In the genomic region with DNA sequence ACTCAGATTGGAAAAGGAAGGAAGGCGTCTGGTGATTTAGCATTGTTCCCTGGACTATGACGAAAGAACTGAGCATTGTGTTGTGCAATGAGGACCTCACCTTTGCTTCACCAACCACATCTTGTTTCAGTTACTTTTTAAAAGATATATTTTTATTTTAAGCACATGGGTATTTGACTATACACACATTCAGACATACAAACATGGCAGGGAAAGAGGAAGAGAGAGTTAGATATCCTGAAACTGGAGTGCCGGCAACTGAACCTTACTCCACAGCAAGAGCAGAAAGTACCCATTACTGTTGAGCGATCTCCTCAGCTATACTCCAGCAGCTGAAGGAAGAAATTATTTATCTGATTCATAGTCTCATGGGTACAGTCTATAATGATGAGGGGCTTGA, we compare ENCODE assay signal across 27 mouse cellular contexts.
"Had no signal": no experiment of that assay in that cellular context is flagged by ENCODE, and none has a peak within 500 bp of the region (broad histone marks: within the 10 kb centered on the region; RNA-seq: fewer than 3 reads in every experiment).

No protein-coding gene starts in this region.

- DNase-seq: gastrocnemius, adult 2 months; gastrocnemius, postnatal 10 days; gastrocnemius, postnatal 25 days; heart, adult 11 months; heart, adult 2 months; heart, postnatal 14 days; heart, postnatal 36 days; kidney, adult 18-20 months; kidney, adult 8-10 months; kidney, postnatal 10 days; kidney, postnatal 25 days; kidney, postnatal 4 days; liver; liver, embryonic 13.5 days had no signal

- H3K4me2 ChIP-seq: heart, embryonic 11.5 days; heart, embryonic 13.5 days; heart, embryonic 15.5 days; hindbrain, embryonic 13.5 days; hindbrain, embryonic 15.5 days; intestine, embryonic 15.5 days; limb, embryonic 12.5 days; liver, embryonic 11.5 days; liver, embryonic 13.5 days had no signal

- H3K27me3 ChIP-seq: heart, embryonic 13.5 days; heart, embryonic 15.5 days; hindbrain, embryonic 13.5 days; hindbrain, embryonic 15.5 days; intestine, embryonic 15.5 days; limb, embryonic 12.5 days; liver, embryonic 13.5 days had no signal

- H3K27ac ChIP-seq: gastrocnemius, adult 2 months; heart, adult 2 months; heart, embryonic 13.5 days; heart, embryonic 15.5 days; hindbrain, embryonic 13.5 days; hindbrain, embryonic 15.5 days; hindbrain, postnatal 0 days; intestine, embryonic 15.5 days; layer of hippocampus, adult 2 months; left cerebral cortex, adult 2 months; limb, embryonic 10.5 days; limb, embryonic 12.5 days; liver, embryonic 13.5 days had no signal

- ATAC-seq: hindbrain, postnatal 0 days; intestine, embryonic 15.5 days; intestine, postnatal 0 days had no signal

- H3K9ac ChIP-seq: heart, embryonic 13.5 days; heart, embryonic 15.5 days; hindbrain, embryonic 13.5 days; hindbrain, embryonic 15.5 days; intestine, embryonic 15.5 days; limb, embryonic 12.5 days; liver, embryonic 13.5 days had no signal

- H3K4me1 ChIP-seq: heart, embryonic 13.5 days; heart, embryonic 15.5 days; hindbrain, embryonic 13.5 days; hindbrain, embryonic 15.5 days; intestine, embryonic 15.5 days; limb, embryonic 10.5 days; limb, embryonic 12.5 days; liver, embryonic 13.5 days had no signal

- H3K4me3 ChIP-seq: gastrocnemius, adult 2 months; heart, adult 2 months; heart, embryonic 13.5 days; heart, embryonic 15.5 days; hindbrain, embryonic 13.5 days; hindbrain, embryonic 15.5 days; intestine, embryonic 15.5 days; layer of hippocampus, adult 2 months; left cerebral cortex, adult 2 months; limb, embryonic 10.5 days; limb, embryonic 12.5 days; liver, embryonic 13.5 days had no signal

- H3K36me3 ChIP-seq: heart, embryonic 13.5 days; heart, embryonic 15.5 days; hindbrain, embryonic 13.5 days; hindbrain, embryonic 15.5 days; intestine, embryonic 15.5 days; limb, embryonic 10.5 days; limb, embryonic 12.5 days; liver, embryonic 13.5 days had no signal

- H3K9me3 ChIP-seq: heart, embryonic 13.5 days; heart, embryonic 15.5 days; hindbrain, embryonic 13.5 days; hindbrain, embryonic 15.5 days; intestine, embryonic 15.5 days; limb, embryonic 10.5 days; limb, embryonic 12.5 days; liver, embryonic 13.5 days had no signal
